Mouse (Mus musculus) layer of hippocampus, postnatal 25 days (tissue): ENCODE results near the gene Mib2. TPM values are rescaled to one million over a fixed set of nuclear protein-coding genes. Genes with fewer than 3 reads are reported as not detected.

Experiments
- DNase-seq, 2 experiments: peaks; one replicate each; pipeline ENCODE4 v3.0.0; 2022; ENCODE audit warnings: mixed read lengths in 2 of 2, low spot score in 1 of 2; ENCODE audit errors: extremely low spot score in 1 of 2
- total RNA-seq, 2 experiments: library from RNA; stranded (reverse); gene quantifications; 2 replicates each; pipeline ENCODE4 v1.2.3; 2021

Gene Mib2
- total RNA-seq, 2 experiments from 2014 or later: 96.6 to 109 TPM

GRCm38 (mm10) chr4:155630267-155630666 is 38.7 kb downstream of the Mib2 start:
- DNase-seq: no peak

GRCm38 (mm10) chr4:155624338-155625291 is 44.4 kb downstream of the Mib2 start, which contains the start of gene Cdk11b:
Gene Cdk11b (plus strand): TSS chr4:155624854.
- peak; percentile 93 to 95 for DNase-seq

GRCm38 (mm10) chr4:155618321-155618720 is 50.7 kb downstream of the Mib2 start:
- DNase-seq: no peak

DNA sequence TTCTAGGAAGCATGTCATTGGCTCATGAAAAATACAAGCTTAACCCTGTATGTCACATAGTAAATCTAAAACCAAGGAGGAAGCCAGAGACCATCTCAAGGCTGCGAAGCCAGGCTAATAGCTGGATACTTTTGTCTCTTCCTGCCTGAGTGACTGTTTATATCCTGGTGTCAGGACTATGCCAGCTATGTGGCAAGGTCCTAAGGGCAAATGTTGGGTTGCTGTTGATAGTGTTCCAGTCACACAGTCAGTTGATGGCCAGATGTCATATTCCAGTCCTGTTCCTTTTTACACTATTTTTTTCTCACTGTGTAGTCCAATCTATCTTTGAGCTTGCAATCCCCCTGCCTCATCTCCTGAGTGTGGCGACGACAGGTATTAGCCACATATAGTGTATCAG is 55.7 kb downstream of the Mib2 start:
- DNase-seq: no peak

- DNase-seq: no peak
These were observed 57.1 kb downstream of the Mib2 start for GRCm38 (mm10) chr4:155611860-155612259.

GRCm38 (mm10) chr4:155606825-155607224 is 62.2 kb downstream of the Mib2 start:
- no peak for DNase-seq

DNA sequence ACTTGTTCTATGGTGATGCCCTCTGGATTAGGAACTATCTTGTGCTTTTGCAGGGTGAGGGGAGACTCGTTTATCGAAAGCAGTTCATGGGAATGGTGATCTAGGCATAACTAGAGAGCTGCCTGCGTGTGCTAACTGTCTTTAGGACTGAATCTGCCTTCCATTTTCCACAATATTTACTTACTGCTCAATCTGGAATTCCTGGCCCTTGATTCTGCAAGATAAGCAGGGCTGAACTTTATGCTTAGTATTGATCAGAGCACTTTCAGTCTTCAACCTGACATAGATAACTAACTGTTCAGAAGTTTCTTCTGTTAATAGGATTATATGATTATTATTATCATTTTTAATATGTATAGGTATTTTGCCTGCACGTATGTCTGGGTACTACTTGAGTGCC is 63.9 kb downstream of the Mib2 start:
- DNase-seq: no peak

Other genes starting within 250 kb of the Mib2 start
- 1 to 10 TPM; 3.0 to 5.6 TPM for gene Tmem52, start 200.1 kb downstream of the Mib2 start, total RNA-seq
- 100 to 1,000 TPM; 763 to 780 TPM for gene Gnb1, start 177.8 kb downstream of the Mib2 start, total RNA-seq
- gene Nadk, start 106.8 kb downstream of the Mib2 start, total RNA-seq: 10 to 100 TPM; 67.1 to 68.5 TPM
- 10 to 100 TPM; 41.5 to 42.5 TPM for gene Slc35e2, start 67.8 kb downstream of the Mib2 start, total RNA-seq
- 10 to 100 TPM; 41.1 to 47.3 TPM for gene Cdk11b, start 44.3 kb downstream of the Mib2 start, total RNA-seq
- not detected for gene Gm10563, start 23.8 kb downstream of the Mib2 start, total RNA-seq
- 1 to 10 TPM; 2.7 to 3.0 TPM for gene Mmp23, start 15.8 kb downstream of the Mib2 start, total RNA-seq
- 10 to 100 TPM; 23.9 to 27.5 TPM for gene Fndc10, start 25.1 kb upstream of the Mib2 start, total RNA-seq
- 10 to 100 TPM; 78.8 to 84.0 TPM for gene Ssu72, start 35.6 kb upstream of the Mib2 start, total RNA-seq
- gene Tmem240, start 65.6 kb upstream of the Mib2 start, total RNA-seq: 10 to 100 TPM; 38.0 to 39.7 TPM
- gene Atad3a, start 91.9 kb upstream of the Mib2 start, total RNA-seq: 10 to 100 TPM; 47.5 to 56.3 TPM
- 10 to 100 TPM in 1 of 2 experiments, 1 to 10 TPM in 1; 9.7 to 10.3 TPM for gene Vwa1, start 105.5 kb upstream of the Mib2 start, total RNA-seq
- gene Tmem88b, start 116.7 kb upstream of the Mib2 start, total RNA-seq: 10 to 100 TPM; 31.3 to 33.9 TPM
- gene Ankrd65, start 121.2 kb upstream of the Mib2 start, total RNA-seq: not detected
- gene Mrpl20, start 133.7 kb upstream of the Mib2 start, total RNA-seq: 10 to 100 TPM; 82.3 to 93.0 TPM
- gene Ccnl2, start 143.3 kb upstream of the Mib2 start, total RNA-seq: 10 to 100 TPM; 72.2 to 91.2 TPM
- 100 to 1,000 TPM in 1 of 2 experiments, 10 to 100 TPM in 1; 95.9 to 105 TPM for gene Aurkaip1, start 162.1 kb upstream of the Mib2 start, total RNA-seq
- 1 to 10 TPM; 7.5 to 7.7 TPM for gene Mxra8, start 170.5 kb upstream of the Mib2 start, total RNA-seq
- 10 to 100 TPM; 75.6 to 77.2 TPM for gene Dvl1, start 178.2 kb upstream of the Mib2 start, total RNA-seq
- gene Tas1r3, start 194.2 kb upstream of the Mib2 start, total RNA-seq: under 1 TPM; 0.31 to 0.32 TPM
- 10 to 100 TPM; 29.7 to 33.0 TPM for gene Cptp, start 200.2 kb upstream of the Mib2 start, total RNA-seq
- 10 to 100 TPM; 35.6 to 36.4 TPM for gene Ints11, start 200.3 kb upstream of the Mib2 start, total RNA-seq
- 10 to 100 TPM; 58.3 to 69.5 TPM for gene Pusl1, start 222.6 kb upstream of the Mib2 start, total RNA-seq
- 100 to 1,000 TPM; 127 to 145 TPM for gene Acap3, start 222.6 kb upstream of the Mib2 start, total RNA-seq